Mouse (Mus musculus): ENCODE measurements at regions not wholly inside any gene's neighbourhood (a gene's known extent, or its start where the extent isn't known, plus 50 kb on each side); places are given as distances from the start of the nearest gene placed in this dataset.
"Not testable (repeated sequence)": the region's sequence is repeated elsewhere in the genome, so short reads cannot be mapped to it uniquely, and the experiment has no call there.

DNA sequence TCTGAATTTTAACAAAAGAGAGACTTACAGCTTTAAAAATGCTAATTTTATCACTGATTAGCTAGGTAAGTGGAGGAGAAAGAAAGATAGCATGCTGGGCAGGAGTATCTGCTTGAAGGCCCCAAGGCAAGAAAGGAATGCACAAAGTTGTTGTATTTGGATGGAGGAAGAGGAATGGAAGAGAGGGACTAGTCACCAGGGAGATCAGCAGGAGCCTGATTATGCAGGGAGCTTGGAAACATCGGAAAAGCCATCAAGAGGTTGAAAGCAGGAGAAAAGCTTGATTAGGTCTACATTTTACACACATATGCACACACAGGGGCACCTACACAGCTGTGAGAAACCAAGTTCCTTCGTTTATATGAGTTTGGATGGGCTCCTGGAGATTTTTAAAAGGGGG, 188.1 kb downstream of the Lyplal1 start:
- CTCF ChIA-PET: interaction anchor here (0.9 to 2.0 kb wide), 3 partner anchors 8 to 246 kb away, joined by 3 to 5 read pairs (median 3); no protein-coding TSS in a partner anchor
- DNase-seq (ENCODE audit: low read depth, low spot score) (no peak), ATAC-seq (no peak)
- no peaks in the 10 kb centered on the region for H3K27me3 ChIP-seq
- TF ChIP-seq CTCF (IDR thresholded peaks at IDR 0.05): no peak
- POLR2A ChIA-PET: no interaction called here
- in situ Hi-C loops (cut with MboI; ENCODE audit: low pct_unique_long_range_greater_than_20kb): no loop called here

DNA sequence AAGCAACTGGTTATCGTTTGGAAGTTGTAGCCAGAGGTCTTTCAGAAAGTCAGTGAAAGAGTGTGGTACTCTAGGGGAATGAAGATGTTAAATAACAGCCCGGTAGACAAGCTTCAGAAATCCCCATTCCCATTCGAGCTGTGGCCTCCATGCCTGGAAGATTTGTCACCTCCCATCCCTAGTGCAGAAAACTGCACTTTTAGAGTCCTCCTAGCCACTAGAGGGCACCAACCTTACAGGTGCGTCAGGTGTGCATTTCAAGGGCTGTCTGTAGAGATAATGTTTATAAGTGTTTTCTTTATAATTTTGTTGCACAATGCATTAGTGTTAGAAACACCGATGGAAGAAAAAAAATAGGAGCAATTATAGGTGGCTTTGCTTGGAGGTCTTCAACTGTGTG, 187.3 kb downstream of the Lyplal1 start:
- DNase-seq (ENCODE audit: low read depth, low spot score) (no peak), ATAC-seq (no peak)
- H3K27me3 ChIP-seq: no peaks in the 10 kb centered on the region
- in situ Hi-C loops (cut with MboI; ENCODE audit: low pct_unique_long_range_greater_than_20kb): no loop called here
- ChIA-PET CTCF (interaction anchor here (1.1 to 2.0 kb wide), 5 partner anchors 9 to 247 kb away, joined by 3 to 5 read pairs (median 3); no protein-coding TSS in a partner anchor), POLR2A (no interaction called here)
- peak; percentile 43 for TF ChIP-seq CTCF (IDR thresholded peaks at IDR 0.05)

DNA sequence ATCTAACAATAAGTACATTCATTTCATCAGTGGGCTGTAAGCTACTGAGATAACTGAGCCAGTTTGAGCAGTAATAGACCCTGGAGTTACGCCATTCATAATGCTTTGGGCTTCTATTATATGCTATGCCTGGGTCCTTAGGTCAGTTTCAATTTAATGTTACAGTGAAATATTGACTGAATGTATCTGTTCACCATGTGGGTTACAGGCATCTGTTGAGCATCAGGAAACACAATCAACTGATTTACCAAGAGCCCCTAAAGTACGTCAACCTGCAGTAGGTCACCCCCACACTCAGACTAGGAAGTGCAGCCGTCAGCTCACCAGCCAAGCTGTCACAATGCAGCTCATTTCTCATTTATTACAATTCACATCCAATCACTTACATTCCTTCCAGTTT, 183.5 kb downstream of the Lyplal1 start:
- CTCF ChIA-PET: interaction anchor here (0.8 kb wide), 1 partner anchor 13 kb away, joined by 3 read pairs; no protein-coding TSS in a partner anchor
- POLR2A ChIA-PET: interaction anchor here (1.1 kb wide), 1 partner anchor 10 kb away, joined by 3 read pairs; no protein-coding TSS in a partner anchor

DNA sequence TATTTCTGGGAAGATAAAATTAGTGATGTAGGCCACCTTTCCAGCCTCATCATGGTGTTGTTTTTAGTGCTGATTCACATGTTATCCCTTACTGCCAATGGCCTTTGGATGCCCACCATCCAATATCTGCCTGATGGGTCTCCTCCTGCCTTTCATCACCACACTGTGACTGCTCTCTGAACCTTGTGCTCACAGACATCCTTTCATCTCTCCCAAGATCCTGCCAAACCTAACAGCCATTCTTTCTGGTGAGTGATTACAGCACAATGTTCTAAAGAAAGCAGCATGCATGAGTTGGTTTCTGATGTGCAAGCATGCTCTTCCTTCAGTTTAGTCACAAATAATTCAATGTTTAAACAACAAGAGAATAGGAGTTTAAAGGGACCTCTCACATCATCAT, 180.1 kb downstream of the Lyplal1 start:
- ChIA-PET CTCF (no interaction called here), POLR2A (no interaction called here)
- peak; percentile 47 for DNase-seq (ENCODE audit: low read depth, low spot score)
- H3K27me3 ChIP-seq: peaks cover 3% of the 10 kb centered on the region
- no peak for TF ChIP-seq CTCF (IDR thresholded peaks at IDR 0.05)
- in situ Hi-C loops (cut with MboI; ENCODE audit: low pct_unique_long_range_greater_than_20kb): no loop called here
- no peak for ATAC-seq

More for the DNA sequence above, 183.5 kb downstream of the Lyplal1 start:
- H3K27me3 ChIP-seq: no peaks in the 10 kb centered on the region
- no peak for TF ChIP-seq CTCF (IDR thresholded peaks at IDR 0.05)
- ATAC-seq (no peak), DNase-seq (ENCODE audit: low read depth, low spot score) (no peak)
- in situ Hi-C loops (cut with MboI; ENCODE audit: low pct_unique_long_range_greater_than_20kb): no loop called here

DNA sequence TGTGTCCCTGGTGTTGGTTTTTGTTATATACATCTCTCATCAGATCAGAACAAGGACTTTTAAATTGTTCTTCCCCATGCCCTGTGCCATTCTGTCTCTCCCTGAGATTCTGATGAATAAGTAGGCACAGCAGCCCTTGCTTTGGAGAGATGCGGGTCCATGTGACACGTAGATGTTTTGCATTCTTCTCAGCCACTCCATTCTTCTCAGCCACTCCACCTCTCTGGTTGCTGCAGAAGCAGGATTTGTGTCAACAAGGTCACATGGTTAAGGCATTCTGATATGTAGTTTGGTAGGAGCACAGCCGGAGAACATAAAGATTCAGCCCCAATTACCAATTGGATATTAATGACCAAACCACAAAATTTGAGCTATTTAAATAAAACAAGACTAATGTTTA, 177.2 kb downstream of the Lyplal1 start:
- in situ Hi-C loops (cut with MboI; ENCODE audit: low pct_unique_long_range_greater_than_20kb): no loop called here
- H3K27me3 ChIP-seq: peaks cover 3% of the 10 kb centered on the region
- ATAC-seq: no peak
- ChIA-PET CTCF (no interaction called here), POLR2A (no interaction called here)
- no peak for DNase-seq (ENCODE audit: low read depth, low spot score)
- TF ChIP-seq CTCF (IDR thresholded peaks at IDR 0.05): no peak

DNA sequence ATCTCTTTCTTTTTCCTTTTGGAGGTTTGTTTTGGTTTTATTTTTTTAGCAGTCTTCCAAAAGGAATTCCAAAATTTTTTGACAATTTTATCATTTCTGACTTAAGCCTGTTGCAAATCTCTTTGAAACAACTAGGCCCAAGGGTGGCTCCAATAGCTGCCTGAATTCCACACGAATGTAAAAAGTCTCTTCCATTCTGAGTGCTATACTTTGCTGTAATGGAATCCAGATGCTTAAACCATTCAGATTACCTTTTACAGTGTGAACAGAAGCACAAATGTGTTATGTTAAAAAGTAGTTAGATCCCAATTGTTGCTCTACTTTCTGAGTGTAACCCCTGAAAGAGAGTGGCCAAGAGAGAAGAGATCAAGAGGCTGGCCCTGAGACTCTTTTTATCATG, 176.6 kb downstream of the Lyplal1 start:
- H3K27me3 ChIP-seq: peaks cover 3% of the 10 kb centered on the region
- POLR2A ChIA-PET: no interaction called here
- in situ Hi-C loops (cut with MboI; ENCODE audit: low pct_unique_long_range_greater_than_20kb): no loop called here
- ATAC-seq (no peak), DNase-seq (ENCODE audit: low read depth, low spot score) (no peak)
- CTCF ChIA-PET: no interaction called here
- no peak for TF ChIP-seq CTCF (IDR thresholded peaks at IDR 0.05)

DNA sequence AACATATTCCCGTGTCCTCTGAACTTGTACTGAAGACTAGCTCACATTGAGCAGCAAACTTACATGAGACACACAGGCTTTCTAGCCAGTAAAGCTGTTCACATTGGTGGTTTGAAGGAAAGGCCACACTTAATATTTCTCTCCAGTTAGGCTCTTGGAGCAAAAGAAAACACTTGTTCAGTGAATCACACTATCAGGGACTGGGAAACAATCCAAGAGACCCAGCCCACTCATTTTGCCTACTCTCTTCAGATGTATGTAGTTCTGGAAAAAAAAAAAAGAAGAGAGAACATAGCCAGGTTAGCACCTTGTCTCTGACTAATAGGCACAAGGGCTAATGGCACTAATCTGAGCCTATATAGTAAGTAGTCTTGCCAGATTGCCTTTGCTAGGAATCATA, 165.9 kb downstream of the Lyplal1 start:
- no peak for TF ChIP-seq CTCF (IDR thresholded peaks at IDR 0.05)
- CTCF ChIA-PET: interaction anchor here (1.4 to 1.5 kb wide), 2 partner anchors 11 to 25 kb away, joined by 4 to 5 read pairs; no protein-coding TSS in a partner anchor
- ATAC-seq: no peak
- H3K27me3 ChIP-seq: no peaks in the 10 kb centered on the region
- POLR2A ChIA-PET: no interaction called here
- peak; percentile 28 for DNase-seq (ENCODE audit: low read depth, low spot score)
- in situ Hi-C loops (cut with MboI; ENCODE audit: low pct_unique_long_range_greater_than_20kb): no loop called here

DNA sequence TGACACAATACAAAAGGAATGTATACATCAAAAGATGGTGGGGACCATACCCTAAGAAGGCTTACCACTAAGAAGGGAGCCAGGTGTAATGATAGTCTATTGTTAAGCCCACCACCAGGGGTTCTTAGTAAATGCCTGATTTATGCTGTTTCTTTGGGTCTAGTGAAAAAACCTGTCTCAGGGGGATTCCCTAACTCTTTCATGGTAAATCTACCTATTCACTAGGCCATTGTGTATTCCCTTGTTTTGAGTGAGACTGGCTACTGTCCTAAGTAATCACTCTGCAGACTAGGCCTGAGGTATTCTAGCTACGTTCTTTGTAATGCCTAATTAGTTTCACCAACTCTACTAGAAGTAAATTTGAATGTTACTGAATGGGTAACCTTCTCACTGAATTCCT, 161.3 kb downstream of the Lyplal1 start:
- POLR2A ChIA-PET; H3K27me3 ChIP-seq; ATAC-seq; CTCF ChIA-PET; in situ Hi-C loops (cut with MboI; ENCODE audit: low pct_unique_long_range_greater_than_20kb); DNase-seq (ENCODE audit: low read depth, low spot score): not testable (repeated sequence)

DNA sequence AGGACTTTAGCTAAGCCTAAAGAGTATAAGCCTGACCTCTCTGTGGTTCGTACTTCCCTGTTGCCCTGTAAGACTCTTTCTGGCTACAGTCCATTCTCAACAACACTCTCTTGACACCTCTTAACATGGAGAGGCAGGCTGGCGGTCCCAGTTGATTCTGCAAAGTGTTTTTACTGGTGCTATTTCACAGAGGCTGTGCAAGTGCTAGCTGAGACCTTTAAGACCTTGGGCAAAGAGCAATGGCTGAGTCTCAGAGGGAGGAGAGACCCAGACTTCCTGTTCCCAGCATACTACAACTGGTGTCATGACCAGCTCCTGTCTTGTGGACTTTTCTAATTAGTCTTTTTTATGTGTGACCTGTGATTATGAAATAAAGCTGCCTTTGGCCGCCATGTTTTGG, 159.6 kb downstream of the Lyplal1 start:
- in situ Hi-C loops (cut with MboI; ENCODE audit: low pct_unique_long_range_greater_than_20kb): no loop called here
- ChIA-PET POLR2A (no interaction called here), CTCF (no interaction called here)
- no peak for TF ChIP-seq CTCF (IDR thresholded peaks at IDR 0.05)
- no peak for ATAC-seq
- DNase-seq (ENCODE audit: low read depth, low spot score): no peak
- peaks cover 9% of the 10 kb centered on the region for H3K27me3 ChIP-seq

DNA sequence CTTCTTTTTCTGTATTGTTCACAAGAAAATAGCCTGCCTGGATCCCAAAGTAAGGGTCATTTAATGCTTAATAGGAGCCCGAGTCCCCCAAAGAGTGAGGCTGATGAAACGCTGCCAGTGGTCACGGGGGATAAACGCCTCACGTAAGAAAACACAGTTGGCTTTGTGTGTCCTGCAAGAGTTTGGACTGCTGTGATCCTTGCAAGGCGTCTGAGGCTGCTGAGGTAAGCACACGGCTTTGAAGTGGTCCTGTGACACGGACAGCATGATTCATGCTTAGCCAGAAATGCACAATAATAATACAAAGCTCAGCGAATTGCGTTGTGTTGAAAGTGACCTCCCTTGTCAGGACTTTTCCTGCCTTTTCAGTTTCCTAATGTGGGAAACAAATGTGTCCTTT, 158.8 kb downstream of the Lyplal1 start:
- DNase-seq (ENCODE audit: low read depth, low spot score) (no peak), ATAC-seq (no peak)
- CTCF ChIA-PET: no interaction called here
- H3K27me3 ChIP-seq: peaks cover 9% of the 10 kb centered on the region
- TF ChIP-seq CTCF (IDR thresholded peaks at IDR 0.05): no peak
- POLR2A ChIA-PET: no interaction called here
- in situ Hi-C loops (cut with MboI; ENCODE audit: low pct_unique_long_range_greater_than_20kb): no loop called here

DNA sequence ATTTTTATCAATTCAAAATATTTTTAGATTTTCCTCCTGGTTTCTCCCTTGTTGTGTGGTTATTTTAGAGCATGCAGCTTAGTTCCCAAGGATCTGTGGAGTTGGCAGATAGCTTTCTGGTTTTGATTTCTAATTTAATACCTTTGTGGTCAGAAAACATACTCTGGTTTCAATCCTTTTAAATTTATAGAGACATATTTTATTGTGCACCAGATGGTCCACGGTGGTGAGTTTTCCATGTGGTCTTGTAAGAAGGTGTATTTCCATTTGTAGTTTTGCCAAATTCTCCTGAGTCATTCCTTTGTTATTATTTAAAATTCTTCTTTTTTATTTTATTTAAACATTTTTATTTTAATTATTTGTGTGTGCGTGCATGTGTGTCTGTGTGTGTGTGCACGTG, 154.5 kb downstream of the Lyplal1 start:
- DNase-seq (ENCODE audit: low read depth, low spot score) (no peak), ATAC-seq (no peak)
- ChIA-PET POLR2A (no interaction called here), CTCF (interaction anchor here (1.0 to 1.6 kb wide), 4 partner anchors 11 to 34 kb away, joined by 3 to 5 read pairs (median 3); no protein-coding TSS in a partner anchor)
- TF ChIP-seq CTCF (IDR thresholded peaks at IDR 0.05): no peak
- in situ Hi-C loops (cut with MboI; ENCODE audit: low pct_unique_long_range_greater_than_20kb): no loop called here
- H3K27me3 ChIP-seq: peaks cover 16% of the 10 kb centered on the region

DNA sequence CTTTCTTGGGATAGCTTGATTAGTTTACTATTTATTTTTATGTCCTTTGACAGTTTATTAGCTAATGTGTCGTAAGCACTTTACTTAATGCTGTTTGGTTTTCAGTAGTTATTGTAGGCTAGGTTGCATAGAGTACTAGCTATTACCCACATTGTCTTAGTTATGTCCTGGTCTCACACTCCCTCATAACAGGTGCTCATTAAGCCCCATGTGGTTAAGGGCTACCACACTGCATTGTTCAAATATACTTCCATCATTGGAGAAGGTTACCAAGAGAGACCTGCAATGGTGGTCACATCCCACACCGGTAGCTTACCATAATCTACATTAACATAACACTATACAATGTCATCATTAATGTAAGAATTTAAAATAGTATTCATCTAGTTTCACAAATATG, 153.3 kb downstream of the Lyplal1 start:
- CTCF ChIA-PET: interaction anchor here (1.5 to 1.6 kb wide), 2 partner anchors 14 to 33 kb away, joined by 3 to 4 read pairs; no protein-coding TSS in a partner anchor
- H3K27me3 ChIP-seq: peaks cover 16% of the 10 kb centered on the region
- no peak for TF ChIP-seq CTCF (IDR thresholded peaks at IDR 0.05)
- POLR2A ChIA-PET: no interaction called here
- no peak for ATAC-seq
- no peak for DNase-seq (ENCODE audit: low read depth, low spot score)
- in situ Hi-C loops (cut with MboI; ENCODE audit: low pct_unique_long_range_greater_than_20kb): no loop called here
